Mouse (Mus musculus) intestine, embryonic 14.5 days (tissue): ENCODE data around the gene Pon1. TPM values are rescaled to one million over a fixed set of nuclear protein-coding genes. Genes with fewer than 3 reads are reported as not detected.

Source experiments
- ATAC-seq: fragments of 200-750 bp; cut with Nextera tagmentation; replicated peaks from 2 replicates; pipeline ENCODE4 v1.8.0; 2017; ENCODE audit warnings: low read depth, moderate number of reproducible peaks, moderate TSS enrichment, moderate library complexity; ENCODE audit not compliant: low FRiP score, low TSS enrichment
- DNase-seq: peaks from one replicate; pipeline ENCODE4 v3.0.0-alpha.2; 2018; ENCODE audit warnings: low spot score
- H3K27ac ChIP-seq: fragments of 300-500 bp; sonication (generic); 2 replicates; pipeline ENCODE4 v1.5.1; 2014; ENCODE audit warnings: low read depth, mild to moderate bottlenecking, control low read depth
- H3K27me3 ChIP-seq: fragments of 300-500 bp; sonication (generic); replicated peaks from 2 replicates; pipeline ENCODE4 v1.6.1; 2014; ENCODE audit warnings: low read length, control low read depth; ENCODE audit not compliant: control insufficient read depth, insufficient read depth
- H3K36me3 ChIP-seq: fragments of 300-500 bp; sonication (generic); 2 replicates; pipeline ENCODE4 v1.6.1; 2014; ENCODE audit warnings: low read length, control low read depth; ENCODE audit not compliant: control insufficient read depth, insufficient read depth
- H3K4me1 ChIP-seq: fragments of 300-500 bp; sonication (generic); replicated peaks from 2 replicates; pipeline ENCODE4 v1.6.1; 2014; ENCODE audit warnings: low read length, control low read depth, mixed read lengths; ENCODE audit not compliant: control insufficient read depth, insufficient read depth
- H3K4me2 ChIP-seq: fragments of 300-500 bp; sonication (generic); 2 replicates; pipeline ENCODE4 v1.6.1; 2014; ENCODE audit warnings: low read length
- H3K4me3 ChIP-seq: fragments of 300-500 bp; sonication (generic); 2 replicates; pipeline ENCODE4 v1.5.1; 2014; ENCODE audit warnings: low read depth, low read length, control low read depth, mixed read lengths
- H3K9ac ChIP-seq: fragments of 300-500 bp; sonication (generic); 2 replicates; pipeline ENCODE4 v1.6.1; 2014; ENCODE audit warnings: mild to moderate bottlenecking, low read length
- H3K9me3 ChIP-seq: fragments of 300-500 bp; sonication (generic); 2 replicates; pipeline ENCODE4 v1.6.1; 2016; ENCODE audit warnings: low read length, control low read depth; ENCODE audit not compliant: control insufficient read depth
- WGBS: fragments of 180-500 bp; shearing (Covaris S2); extraction: QIAGEN DNeasy Blood & Tissue Kit; methylation state at CpG from one replicate; pipeline ENCODE4 v1.1.7; 2014; 5-methylcytosine and 5-hydroxymethylcytosine counted together
- polyA plus RNA-seq: library from polyadenylated mRNA; unstranded; fragments of >200 nt; fragmentation: Nextera tagmentation; extraction: Ambion mirVana; gene quantifications from 2 replicates; pipeline ENCODE4 v1.2.1, GENCODE M21; 2014

Gene Pon1
- polyA plus RNA-seq, 1 experiment from 2014 or later: not detected

- H3K27me3 ChIP-seq: no peaks in the 10 kb centered on the region
- 83% methylated on average over 6 of the region's 6 CpGs for WGBS
- H3K36me3 ChIP-seq: no peaks in the 10 kb centered on the region
- 0 out of 2 replicates have a peak, but pooled peaks cover 4% of the 10 kb centered on the region for H3K4me1 ChIP-seq
- DNase-seq (no peak), ATAC-seq (no peak)
- no peak overlapping the region for H3K4me3 ChIP-seq
- H3K4me2 ChIP-seq: no peak overlapping the region
- H3K27ac ChIP-seq: no peak overlapping the region
- no peak overlapping the region for H3K9ac ChIP-seq
- no peaks in the 10 kb centered on the region for H3K9me3 ChIP-seq
Measured at GRCm38 (mm10) chr6:5136046-5136445, 57.7 kb downstream of the Pon1 start.

DNA sequence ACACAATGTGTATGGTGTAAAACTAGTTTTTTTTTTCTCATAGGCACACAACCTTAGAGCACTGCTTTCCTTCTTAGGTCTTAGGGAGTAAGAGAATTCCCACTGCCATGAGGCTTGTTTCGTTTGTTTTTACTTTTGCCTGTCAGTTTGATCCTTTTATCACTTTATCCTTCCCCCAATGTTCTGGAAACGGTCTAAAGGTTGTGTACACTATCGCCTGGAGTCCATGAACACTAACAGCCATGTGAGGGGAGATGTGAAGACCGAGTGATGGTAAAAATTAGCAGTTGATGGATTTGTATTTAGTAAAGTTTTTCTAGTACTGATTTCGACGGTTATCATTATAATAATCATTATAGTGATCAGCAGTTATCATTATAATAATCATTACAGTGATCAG lies 58.8 kb downstream of the Pon1 start:
- Histone ChIP-seq H3K9ac (no peak overlapping the region), H3K4me2 (no peak overlapping the region), H3K4me3 (no peak overlapping the region), H3K4me1 (0 out of 2 replicates have a peak, but pooled peaks cover 4% of the 10 kb centered on the region), H3K36me3 (no peaks in the 10 kb centered on the region), H3K27ac (no peak overlapping the region), H3K9me3 (no peaks in the 10 kb centered on the region), H3K27me3 (no peaks in the 10 kb centered on the region)
- DNase-seq (no peak), ATAC-seq (no peak)
- WGBS: 49% methylated on average over 6 of the region's 6 CpGs

- DNase-seq (no peak), ATAC-seq (no peak)
- Histone ChIP-seq H3K9me3 (no peaks in the 10 kb centered on the region), H3K4me3 (no peak overlapping the region), H3K27me3 (no peaks in the 10 kb centered on the region), H3K36me3 (no peaks in the 10 kb centered on the region), H3K9ac (no peak overlapping the region), H3K4me2 (no peak overlapping the region), H3K4me1 (0 out of 2 replicates have a peak, but pooled peaks cover 3% of the 10 kb centered on the region), H3K27ac (no peak overlapping the region)
- 86% methylated on average over 14 of the region's 14 CpGs for WGBS
Measured at GRCm38 (mm10) chr6:5129364-5130093, 64.2 kb downstream of the Pon1 start.

GRCm38 (mm10) chr6:5120229-5120628 lies 73.5 kb downstream of the Pon1 start:
- Histone ChIP-seq H3K9me3 (no peaks in the 10 kb centered on the region), H3K4me3 (no peak overlapping the region), H3K9ac (no peak overlapping the region), H3K36me3 (peaks cover 18% of the 10 kb centered on the region), H3K27me3 (no peaks in the 10 kb centered on the region), H3K4me1 (no peaks in the 10 kb centered on the region), H3K4me2 (no peak overlapping the region), H3K27ac (no peak overlapping the region)
- no peak for ATAC-seq
- WGBS: 59% methylated on average over 3 of the region's 3 CpGs
- no peak for DNase-seq

- Histone ChIP-seq H3K4me2 (no peak overlapping the region), H3K27ac (no peak overlapping the region), H3K27me3 (no peaks in the 10 kb centered on the region), H3K4me3 (no peak overlapping the region), H3K9me3 (no peaks in the 10 kb centered on the region), H3K36me3 (peaks cover 21% of the 10 kb centered on the region), H3K4me1 (no peaks in the 10 kb centered on the region), H3K9ac (no peak overlapping the region)
- WGBS: 88% methylated on average over 15 of the region's 15 CpGs
- no peak for DNase-seq
- no peak for ATAC-seq
Measured at GRCm38 (mm10) chr6:5119181-5119910, 74.4 kb downstream of the Pon1 start.

Other genes starting within 250 kb of the Pon1 start
- gene Pon3, start 62.3 kb upstream of the Pon1 start, polyA plus RNA-seq: 12.2 and 13.3 TPM in 2 replicates
- 35.3 and 35.9 TPM in 2 replicates for gene Pon2, start 104.5 kb upstream of the Pon1 start, polyA plus RNA-seq
- 28.5 and 32.0 TPM in 2 replicates for gene Asb4, start 189.4 kb upstream of the Pon1 start, polyA plus RNA-seq